Mouse (Mus musculus): ENCODE measurements at regions not wholly inside any gene's neighbourhood (a gene's known extent, or its start where the extent isn't known, plus 50 kb on each side); places are given as distances from the start of the nearest gene placed in this dataset.

- ATAC-seq (replicated peaks), result no peak
- no peak overlapping the region for H3K27ac ChIP-seq (replicated peaks)
- no peak overlapping the region for H3K9ac ChIP-seq (replicated peaks)
- no peaks in the 10 kb centered on the region for H3K4me1 ChIP-seq
- no peaks in the 10 kb centered on the region for H3K27me3 ChIP-seq
- H3K4me3 ChIP-seq, result no peak overlapping the region
- no peak overlapping the region for H3K4me2 ChIP-seq (replicated peaks)
- 87% methylated on average over 3 of the region's 3 CpGs for WGBS
- H3K9me3 ChIP-seq, result no peaks in the 10 kb centered on the region
- H3K36me3 ChIP-seq, result no peaks in the 10 kb centered on the region
Observed at GRCm38 (mm10) chr8:77919776-77920175, 195.5 kb upstream of the Ednra start.

- H3K36me3 ChIP-seq, result no peaks in the 10 kb centered on the region
- no peak overlapping the region for H3K27ac ChIP-seq (replicated peaks)
- H3K4me3 ChIP-seq, result no peak overlapping the region
- H3K27me3 ChIP-seq, result no peaks in the 10 kb centered on the region
- H3K4me1 ChIP-seq, result no peaks in the 10 kb centered on the region
- no peak for ATAC-seq (replicated peaks)
- no peaks in the 10 kb centered on the region for H3K9me3 ChIP-seq
- no peak overlapping the region for H3K4me2 ChIP-seq (replicated peaks)
- 77% methylated on average over 4 of the region's 4 CpGs for WGBS
- H3K9ac ChIP-seq (replicated peaks), result no peak overlapping the region
Observed at GRCm38 (mm10) chr8:77921868-77922267, 197.6 kb upstream of the Ednra start.

- H3K27me3 ChIP-seq, result no peaks in the 10 kb centered on the region
- no peak for ATAC-seq (replicated peaks)
- no peak overlapping the region for H3K4me2 ChIP-seq (replicated peaks)
- 94% methylated on average over 3 of the region's 3 CpGs for WGBS
- no peak overlapping the region for H3K27ac ChIP-seq (replicated peaks)
- no peak overlapping the region for H3K4me3 ChIP-seq
- no peak overlapping the region for H3K9ac ChIP-seq (replicated peaks)
- H3K36me3 ChIP-seq, result no peaks in the 10 kb centered on the region
- no peaks in the 10 kb centered on the region for H3K9me3 ChIP-seq
- H3K4me1 ChIP-seq, result no peaks in the 10 kb centered on the region
Observed at GRCm38 (mm10) chr8:77947702-77948101, 223.4 kb upstream of the Ednra start.

- Histone ChIP-seq H3K9ac (replicated peaks) (no peak overlapping the region), H3K4me1 (no peaks in the 10 kb centered on the region), H3K27me3 (no peaks in the 10 kb centered on the region), H3K4me3 (no peak overlapping the region), H3K27ac (replicated peaks) (no peak overlapping the region), H3K9me3 (no peaks in the 10 kb centered on the region), H3K36me3 (no peaks in the 10 kb centered on the region), H3K4me2 (replicated peaks) (no peak overlapping the region)
- no peak for ATAC-seq (replicated peaks)
- WGBS, result 93% methylated on average over 5 of the region's 5 CpGs
Observed at GRCm38 (mm10) chr8:77949640-77950039, 225.4 kb upstream of the Ednra start.

GRCm38 (mm10) chr8:77958814-77959372 is 234.6 kb upstream of the Ednra start:
- Histone ChIP-seq H3K27ac (replicated peaks) (no peak overlapping the region), H3K27me3 (no peaks in the 10 kb centered on the region), H3K36me3 (no peaks in the 10 kb centered on the region), H3K4me3 (no peak overlapping the region), H3K9me3 (no peaks in the 10 kb centered on the region), H3K9ac (replicated peaks) (no peak overlapping the region), H3K4me2 (replicated peaks) (no peak overlapping the region), H3K4me1 (no peaks in the 10 kb centered on the region)
- 80% methylated on average over 4 of the region's 4 CpGs for WGBS
- ATAC-seq (replicated peaks), result no peak

GRCm38 (mm10) chr8:77963102-77963698 is 238.9 kb upstream of the Ednra start:
- no peak overlapping the region for H3K9ac ChIP-seq (replicated peaks)
- H3K27me3 ChIP-seq, result no peaks in the 10 kb centered on the region
- H3K4me2 ChIP-seq (replicated peaks), result no peak overlapping the region
- H3K27ac ChIP-seq (replicated peaks), result no peak overlapping the region
- H3K4me1 ChIP-seq, result no peaks in the 10 kb centered on the region
- H3K9me3 ChIP-seq, result no peaks in the 10 kb centered on the region
- H3K4me3 ChIP-seq, result no peak overlapping the region
- ATAC-seq (replicated peaks), result no peak
- WGBS, result 59% methylated on average over 3 of the region's 3 CpGs
- no peaks in the 10 kb centered on the region for H3K36me3 ChIP-seq

GRCm38 (mm10) chr8:77970378-77970777 is 242.7 kb upstream of the Ttc29 start:
- Histone ChIP-seq H3K36me3 (no peaks in the 10 kb centered on the region), H3K4me2 (replicated peaks) (no peak overlapping the region), H3K27me3 (no peaks in the 10 kb centered on the region), H3K4me3 (no peak overlapping the region), H3K4me1 (no peaks in the 10 kb centered on the region), H3K9me3 (no peaks in the 10 kb centered on the region), H3K27ac (replicated peaks) (no peak overlapping the region), H3K9ac (replicated peaks) (no peak overlapping the region)
- no peak for ATAC-seq (replicated peaks)
- 77% methylated on average over 8 of the region's 8 CpGs for WGBS

GRCm38 (mm10) chr8:77973714-77974113 is 239.4 kb upstream of the Ttc29 start:
- 84% methylated on average over 4 of the region's 4 CpGs for WGBS
- no peaks in the 10 kb centered on the region for H3K4me1 ChIP-seq
- ATAC-seq (replicated peaks), result no peak

GRCm38 (mm10) chr8:77979106-77979505 is 234.0 kb upstream of the Ttc29 start:
- no peaks in the 10 kb centered on the region for H3K27me3 ChIP-seq
- no peak overlapping the region for H3K9ac ChIP-seq (replicated peaks)
- no peaks in the 10 kb centered on the region for H3K4me1 ChIP-seq
- H3K4me3 ChIP-seq, result no peak overlapping the region
- H3K27ac ChIP-seq (replicated peaks), result no peak overlapping the region
- WGBS, result 47% methylated on average over 2 of the region's 2 CpGs
- ATAC-seq (replicated peaks), result no peak
- H3K36me3 ChIP-seq, result no peaks in the 10 kb centered on the region
- H3K9me3 ChIP-seq, result no peaks in the 10 kb centered on the region
- H3K4me2 ChIP-seq (replicated peaks), result no peak overlapping the region

More at GRCm38 (mm10) chr8:77973714-77974113, 239.4 kb upstream of the Ttc29 start:
- no peak overlapping the region for H3K27ac ChIP-seq (replicated peaks)
- H3K4me3 ChIP-seq, result no peak overlapping the region
- H3K9ac ChIP-seq (replicated peaks), result no peak overlapping the region
- H3K27me3 ChIP-seq, result no peaks in the 10 kb centered on the region
- H3K36me3 ChIP-seq, result no peaks in the 10 kb centered on the region
- no peak overlapping the region for H3K4me2 ChIP-seq (replicated peaks)
- H3K9me3 ChIP-seq, result no peaks in the 10 kb centered on the region

GRCm38 (mm10) chr8:77980701-77981100 is 232.4 kb upstream of the Ttc29 start:
- H3K9me3 ChIP-seq, result no peaks in the 10 kb centered on the region
- ATAC-seq (replicated peaks), result no peak
- no peaks in the 10 kb centered on the region for H3K4me1 ChIP-seq
- H3K36me3 ChIP-seq, result no peaks in the 10 kb centered on the region
- WGBS, result 86% methylated on average over 3 of the region's 3 CpGs
- H3K9ac ChIP-seq (replicated peaks), result no peak overlapping the region
- H3K27ac ChIP-seq (replicated peaks), result no peak overlapping the region
- H3K4me2 ChIP-seq (replicated peaks), result no peak overlapping the region
- H3K27me3 ChIP-seq, result no peaks in the 10 kb centered on the region
- H3K4me3 ChIP-seq, result no peak overlapping the region

GRCm38 (mm10) chr8:77982031-77982430 is 231.1 kb upstream of the Ttc29 start:
- H3K27ac ChIP-seq (replicated peaks), result no peak overlapping the region
- no peaks in the 10 kb centered on the region for H3K36me3 ChIP-seq
- no peaks in the 10 kb centered on the region for H3K4me1 ChIP-seq
- H3K4me3 ChIP-seq, result no peak overlapping the region
- WGBS, result 88% methylated on average over 3 of the region's 3 CpGs
- no peak overlapping the region for H3K9ac ChIP-seq (replicated peaks)
- no peaks in the 10 kb centered on the region for H3K9me3 ChIP-seq
- no peak for ATAC-seq (replicated peaks)
- H3K27me3 ChIP-seq, result no peaks in the 10 kb centered on the region
- H3K4me2 ChIP-seq (replicated peaks), result no peak overlapping the region

GRCm38 (mm10) chr8:77983476-77983875 is 229.6 kb upstream of the Ttc29 start:
- H3K27ac ChIP-seq (replicated peaks), result no peak overlapping the region
- no peak overlapping the region for H3K4me3 ChIP-seq
- H3K36me3 ChIP-seq, result no peaks in the 10 kb centered on the region
- no peaks in the 10 kb centered on the region for H3K27me3 ChIP-seq
- H3K9me3 ChIP-seq, result no peaks in the 10 kb centered on the region
- WGBS, result 36% methylated on average over 3 of the region's 3 CpGs
- no peak overlapping the region for H3K4me2 ChIP-seq (replicated peaks)
- ATAC-seq (replicated peaks), result no peak
- no peak overlapping the region for H3K9ac ChIP-seq (replicated peaks)
- H3K4me1 ChIP-seq, result no peaks in the 10 kb centered on the region

DNA sequence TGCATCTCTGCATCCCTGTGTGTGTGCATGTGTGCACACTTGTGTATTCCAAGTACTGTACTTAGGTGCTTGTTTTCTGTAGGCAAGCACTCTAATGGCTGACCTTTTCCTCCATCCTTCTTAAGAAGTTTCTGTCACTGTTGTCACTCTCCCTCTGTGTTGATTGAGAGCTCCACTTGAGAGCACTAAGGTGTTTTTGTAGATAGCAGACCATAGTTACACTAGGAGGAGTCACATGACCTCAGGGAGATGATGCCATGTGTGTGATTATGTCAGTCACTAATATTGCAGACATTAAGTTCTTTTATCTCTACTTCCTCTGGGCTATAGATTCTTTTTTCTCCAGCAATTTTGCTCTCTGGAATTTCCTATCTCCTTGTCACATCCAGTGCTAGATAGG is 225.9 kb upstream of the Ttc29 start:
- H3K4me2 ChIP-seq (replicated peaks), result no peak overlapping the region
- ATAC-seq (replicated peaks), result no peak
- H3K4me3 ChIP-seq, result no peak overlapping the region
- no peaks in the 10 kb centered on the region for H3K9me3 ChIP-seq
- no peaks in the 10 kb centered on the region for H3K4me1 ChIP-seq
- no peaks in the 10 kb centered on the region for H3K27me3 ChIP-seq
- no peak overlapping the region for H3K9ac ChIP-seq (replicated peaks)
- no peak overlapping the region for H3K27ac ChIP-seq (replicated peaks)
- no peaks in the 10 kb centered on the region for H3K36me3 ChIP-seq

Data from forebrain, embryonic 15.5 days (tissue).